Mouse (Mus musculus): ENCODE measurements at regions not wholly inside any gene's neighbourhood (a gene's known extent, or its start where the extent isn't known, plus 50 kb on each side); places are given as distances from the start of the nearest gene placed in this dataset.

GRCm38 (mm10) chr1:102146368-102146767, 2373.8 kb downstream of the Cntnap5b start:
- Histone ChIP-seq H3K9ac (ENCODE audit: control insufficient read depth, low read depth, low read length, poor library complexity, severe bottlenecking) (no peak overlapping the region), H3K27ac (ENCODE audit: control insufficient read depth, low read depth, low read length) (no peak overlapping the region), H3K9me3 (replicated peaks; ENCODE audit: insufficient read depth, low read length) (no peaks in the 10 kb centered on the region)

GRCm38 (mm10) chr1:102166649-102167048, 2394.1 kb downstream of the Cntnap5b start:
- H3K4me1 ChIP-seq (ENCODE audit: control insufficient read depth in 1 of 2, insufficient read depth in 2 of 2, low read length in 2 of 2): no peaks in the 10 kb centered on the region
- TF ChIP-seq KAT2A (conservative IDR thresholded peaks at IDR 0.05; ENCODE audit: low read depth, low read length): no peak
- no peak for TF ChIP-seq E2F4 (IDR thresholded peaks at IDR 0.05; ENCODE audit: borderline replicate concordance, low read depth, low read length)
- TF ChIP-seq SMC3 (IDR thresholded peaks at IDR 0.05; ENCODE audit: low read depth, low read length): no peak
- no peak overlapping the region for H3K27ac ChIP-seq (ENCODE audit: control insufficient read depth, low read depth, low read length)
- H3K4me3 ChIP-seq (ENCODE audit: control insufficient read depth in 1 of 2, insufficient read depth in 1 of 2, low read depth in 2 of 2, low read length in 2 of 2): no peak overlapping the region
- H3K9ac ChIP-seq (ENCODE audit: control insufficient read depth, low read depth, low read length, poor library complexity, severe bottlenecking): no peak overlapping the region
- H3K79me2 ChIP-seq (ENCODE audit: control insufficient read depth, insufficient read depth, low read length, poor library complexity): no peaks in the 10 kb centered on the region
- H3K27me3 ChIP-seq (ENCODE audit: control insufficient read depth in 1 of 2, insufficient read depth in 2 of 2, low read length in 2 of 2): no peaks in the 10 kb centered on the region
- no peaks in the 10 kb centered on the region for H3K9me3 ChIP-seq (replicated peaks; ENCODE audit: insufficient read depth, low read length)
- DNase-seq (ENCODE audit: low read depth, low spot score): no peak
- H3K36me3 ChIP-seq (ENCODE audit: control insufficient read depth in 1 of 2, insufficient read depth in 2 of 2, low read length in 2 of 2): no peaks in the 10 kb centered on the region

More at GRCm38 (mm10) chr1:102146368-102146767, 2373.8 kb downstream of the Cntnap5b start:
- no peak overlapping the region for H3K4me3 ChIP-seq (ENCODE audit: control insufficient read depth in 1 of 2, insufficient read depth in 1 of 2, low read depth in 2 of 2, low read length in 2 of 2)
- H3K27me3 ChIP-seq (ENCODE audit: control insufficient read depth in 1 of 2, insufficient read depth in 2 of 2, low read length in 2 of 2): no peaks in the 10 kb centered on the region
- H3K79me2 ChIP-seq (ENCODE audit: control insufficient read depth, insufficient read depth, low read length, poor library complexity): no peaks in the 10 kb centered on the region
- no peaks in the 10 kb centered on the region for H3K36me3 ChIP-seq (ENCODE audit: control insufficient read depth in 1 of 2, insufficient read depth in 2 of 2, low read length in 2 of 2)
- H3K4me1 ChIP-seq (ENCODE audit: control insufficient read depth in 1 of 2, insufficient read depth in 2 of 2, low read length in 2 of 2): no peaks in the 10 kb centered on the region
- no peak for DNase-seq (ENCODE audit: low read depth, low spot score)
- no peak for TF ChIP-seq MAFK (IDR thresholded peaks at IDR 0.05; ENCODE audit: borderline replicate concordance, low read depth, low read length)
- no peak for TF ChIP-seq UBTF (IDR thresholded peaks at IDR 0.05; ENCODE audit: borderline replicate concordance, insufficient read depth, low read depth, low read length)
- TF ChIP-seq MXI1 (IDR thresholded peaks at IDR 0.05; ENCODE audit: low read depth, low read length): no peak
- TF ChIP-seq CHD2 (IDR thresholded peaks at IDR 0.05; ENCODE audit: low read length): no peak
- TF ChIP-seq RCOR1 (IDR thresholded peaks at IDR 0.05; ENCODE audit: low read depth, low read length): no peak
- no peak for TF ChIP-seq JUND (IDR thresholded peaks at IDR 0.05; ENCODE audit: low read depth, low read length)
- TF ChIP-seq TCF12 (IDR thresholded peaks at IDR 0.05; ENCODE audit: low read depth, low read length): no peak
- no peak for TF ChIP-seq CTCF (IDR thresholded peaks at IDR 0.05 in 2 of 3, conservative IDR thresholded peaks at IDR 0.05 in 1 of 3; ENCODE audit: control insufficient read depth in 1 of 3, insufficient read depth in 1 of 3, low read depth in 2 of 3, low read length in 3 of 3, poor library complexity in 1 of 3, severe bottlenecking in 1 of 3)
- no peak for TF ChIP-seq POLR2AphosphoS5 (IDR thresholded peaks at IDR 0.05; ENCODE audit: borderline replicate concordance, low read depth, low read length)
- no peak for TF ChIP-seq ETS1 (IDR thresholded peaks at IDR 0.05; ENCODE audit: low read depth, low read length)
- no peak for TF ChIP-seq MEF2A (IDR thresholded peaks at IDR 0.05; ENCODE audit: extremely low read depth, insufficient replicate concordance, low read depth, low read length, poor library complexity, severe bottlenecking)
- no peak for TF ChIP-seq MAZ (IDR thresholded peaks at IDR 0.05; ENCODE audit: low read depth, low read length)
- no peak for TF ChIP-seq E2F4 (IDR thresholded peaks at IDR 0.05; ENCODE audit: borderline replicate concordance, low read depth, low read length)
